Mouse (Mus musculus): Measurements from ENCODE around the gene Hoxa10. TPM values are rescaled to one million over a fixed set of nuclear protein-coding genes. Genes with fewer than 3 reads are reported as not detected.

Gene Hoxa10
- polyA plus RNA-seq, 1 experiment from 2014 or later = 79.4 TPM

DNA sequence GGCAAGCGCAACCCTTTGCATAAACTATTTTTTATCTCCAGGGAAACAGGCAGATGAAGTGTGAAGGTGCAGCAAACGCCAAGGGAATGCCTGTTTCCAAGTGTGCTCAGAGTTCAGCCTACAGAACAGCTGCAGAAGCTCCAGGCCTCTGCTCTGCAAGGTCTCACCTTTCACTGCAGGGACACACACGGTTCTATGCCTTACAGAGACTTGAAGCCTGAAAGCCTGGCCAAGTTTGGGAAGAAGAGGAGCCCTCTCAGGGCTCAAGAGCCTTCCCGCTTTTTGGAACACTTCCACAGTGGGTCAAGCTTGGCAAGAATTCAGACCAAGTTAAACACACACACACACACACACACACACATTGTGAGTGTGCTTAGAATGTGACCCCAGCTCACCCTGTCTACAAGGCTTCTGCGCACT, 51.5 kb downstream of the Hoxa10 start:
- Histone ChIP-seq H3K36me3 (ENCODE audit: control insufficient read depth, insufficient read depth, low read length) (peaks cover 12% of the 10 kb centered on the region; the same call in 1 of the 2 replicates), H3K27ac (ENCODE audit: low read depth, low read length) (no peak overlapping the region), H3K4me1 (ENCODE audit: control insufficient read depth, insufficient read depth, low read length) (peaks cover 77% of the 10 kb centered on the region), H3K9me3 (ENCODE audit: control insufficient read depth, low read length) (no peaks in the 10 kb centered on the region), H3K27me3 (ENCODE audit: control insufficient read depth, insufficient read depth, low read length) (no peaks in the 10 kb centered on the region), H3K4me3 (ENCODE audit: low read depth, low read length) (no peak overlapping the region), H3K4me2 (ENCODE audit: low read depth, low read length) (peak overlapping the region; percentile 98), H3K9ac (replicated peaks; ENCODE audit: low read depth, low read length) (no peak overlapping the region)
- ATAC-seq (ENCODE audit: low read depth) = no peak
- WGBS = 13% methylated on average over 5 of the region's 5 CpGs

DNA sequence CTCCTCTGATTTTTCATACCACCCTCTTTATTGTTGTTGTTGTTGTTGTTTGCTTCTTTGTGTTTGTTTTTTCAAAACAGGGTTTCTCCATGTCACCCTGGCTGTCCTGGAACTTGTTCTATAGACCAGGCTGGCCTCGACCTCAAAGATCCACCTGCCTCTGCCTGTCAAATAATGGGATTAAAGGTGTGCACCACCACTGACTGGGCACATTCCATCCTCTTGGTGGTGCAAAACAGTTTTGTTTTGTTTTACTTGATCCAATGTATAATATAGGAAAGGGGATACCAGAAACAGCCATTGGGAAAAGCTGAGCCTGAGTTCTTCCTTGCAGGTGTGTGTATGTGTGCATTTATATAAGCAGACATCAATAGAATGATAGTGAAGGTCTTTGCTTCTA, 54.2 kb downstream of the Hoxa10 start:
- no peaks in the 10 kb centered on the region for H3K9me3 ChIP-seq (ENCODE audit: control insufficient read depth, low read length)
- peaks cover 16% of the 10 kb centered on the region; the same call in 1 of the 2 replicates for H3K36me3 ChIP-seq (ENCODE audit: control insufficient read depth, insufficient read depth, low read length)
- H3K4me1 ChIP-seq (ENCODE audit: control insufficient read depth, insufficient read depth, low read length) = peaks cover 67% of the 10 kb centered on the region
- no peak overlapping the region for H3K9ac ChIP-seq (replicated peaks; ENCODE audit: low read depth, low read length)
- H3K4me3 ChIP-seq (ENCODE audit: low read depth, low read length) = no peak overlapping the region
- WGBS = 27% methylated on average over 1 of the region's 1 CpGs
- no peak overlapping the region for H3K27ac ChIP-seq (ENCODE audit: low read depth, low read length)
- ATAC-seq (ENCODE audit: low read depth) = no peak
- H3K4me2 ChIP-seq (ENCODE audit: low read depth, low read length) = no peak overlapping the region
- no peaks in the 10 kb centered on the region for H3K27me3 ChIP-seq (ENCODE audit: control insufficient read depth, insufficient read depth, low read length)

DNA sequence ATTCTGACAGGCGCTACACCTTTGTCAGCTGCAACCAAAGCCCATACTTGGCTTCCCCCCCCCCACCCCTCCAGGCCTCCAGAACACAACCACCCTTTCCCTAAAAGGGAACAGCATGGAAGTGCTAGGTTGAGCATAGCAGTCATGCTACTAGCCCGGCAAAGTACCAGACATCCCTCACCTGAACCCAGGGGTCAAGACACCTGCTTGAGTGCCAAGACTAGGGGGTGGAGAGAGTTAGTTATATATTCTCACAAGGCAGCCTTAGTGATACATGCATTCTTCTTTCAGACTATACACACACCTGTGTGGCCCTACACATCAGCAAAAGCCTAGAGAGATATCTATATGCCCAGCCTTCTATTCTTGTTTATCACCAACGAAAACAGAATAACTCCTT, 54.8 kb downstream of the Hoxa10 start:
- Histone ChIP-seq H3K4me2 (ENCODE audit: low read depth, low read length) (no peak overlapping the region), H3K4me1 (ENCODE audit: control insufficient read depth, insufficient read depth, low read length) (peaks cover 63% of the 10 kb centered on the region)
- ATAC-seq (ENCODE audit: low read depth) = no peak

DNA sequence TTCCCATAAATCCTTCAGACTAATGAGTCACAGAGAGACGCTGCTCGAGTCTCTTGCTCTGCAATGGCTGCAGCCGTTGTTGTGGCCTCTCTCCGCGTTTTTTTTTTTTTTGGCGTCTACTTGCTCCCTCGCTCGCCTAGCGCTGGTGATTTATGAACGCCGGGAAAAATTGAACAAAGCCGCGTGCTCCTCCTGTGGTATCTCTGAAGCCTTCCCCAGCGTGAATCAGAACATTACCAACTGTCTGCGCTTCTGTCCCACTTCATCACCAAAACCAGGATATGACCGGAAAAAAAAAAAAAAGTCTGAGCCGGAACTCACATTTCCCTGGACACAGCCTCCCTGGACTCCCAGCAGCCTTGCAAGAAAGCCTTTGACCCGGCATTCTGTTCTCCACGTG, 55.4 kb downstream of the Hoxa10 start:
- H3K9ac ChIP-seq (replicated peaks; ENCODE audit: low read depth, low read length) = no peak overlapping the region; the same call in 1 of the 2 replicates
- no peak overlapping the region for H3K27ac ChIP-seq (ENCODE audit: low read depth, low read length)
- no peaks in the 10 kb centered on the region for H3K9me3 ChIP-seq (ENCODE audit: control insufficient read depth, low read length)
- no peak overlapping the region for H3K4me3 ChIP-seq (ENCODE audit: low read depth, low read length)
- H3K27me3 ChIP-seq (ENCODE audit: control insufficient read depth, insufficient read depth, low read length) = no peaks in the 10 kb centered on the region
- 2% methylated on average over 19 of the region's 19 CpGs for WGBS
- no peak for ATAC-seq (ENCODE audit: low read depth)
- H3K4me1 ChIP-seq (ENCODE audit: control insufficient read depth, insufficient read depth, low read length) = peaks cover 63% of the 10 kb centered on the region
- peak overlapping the region; percentile 27; the same call in 1 of the 2 replicates for H3K4me2 ChIP-seq (ENCODE audit: low read depth, low read length)
- H3K36me3 ChIP-seq (ENCODE audit: control insufficient read depth, insufficient read depth, low read length) = peaks cover 20% of the 10 kb centered on the region; the same call in 1 of the 2 replicates

More for the DNA sequence above, 54.8 kb downstream of the Hoxa10 start:
- Histone ChIP-seq H3K9me3 (ENCODE audit: control insufficient read depth, low read length) (no peaks in the 10 kb centered on the region), H3K27me3 (ENCODE audit: control insufficient read depth, insufficient read depth, low read length) (no peaks in the 10 kb centered on the region), H3K36me3 (ENCODE audit: control insufficient read depth, insufficient read depth, low read length) (peaks cover 20% of the 10 kb centered on the region; the same call in 1 of the 2 replicates), H3K4me3 (ENCODE audit: low read depth, low read length) (no peak overlapping the region), H3K9ac (replicated peaks; ENCODE audit: low read depth, low read length) (no peak overlapping the region), H3K27ac (ENCODE audit: low read depth, low read length) (no peak overlapping the region)
- WGBS = 16% methylated on average over 3 of the region's 3 CpGs

DNA sequence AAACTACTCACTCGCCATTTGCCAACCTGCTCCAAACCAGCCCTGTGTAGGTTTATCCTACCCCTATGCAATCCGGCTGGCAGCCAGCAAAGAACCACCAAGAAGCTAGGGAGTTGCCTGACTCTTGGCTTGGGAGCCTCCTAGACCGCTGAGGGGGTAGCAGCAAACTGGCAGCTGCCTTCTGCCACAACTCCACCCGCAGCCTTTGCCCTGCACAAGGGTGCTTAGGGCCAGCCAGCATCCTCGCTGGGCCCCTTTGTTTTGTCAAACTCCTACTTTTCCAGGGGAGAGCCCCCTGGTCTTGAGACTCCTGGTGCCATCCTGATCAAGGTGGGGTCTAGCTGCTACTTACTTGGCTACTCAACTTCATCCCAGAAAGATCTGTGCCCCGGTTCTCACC, 56.0 kb downstream of the Hoxa10 start:
- Histone ChIP-seq H3K4me2 (ENCODE audit: low read depth, low read length) (peak overlapping the region; percentile 27; the same call in 1 of the 2 replicates), H3K9ac (replicated peaks; ENCODE audit: low read depth, low read length) (0 out of 2 replicates have a peak overlapping the region, but pooled peaks have one; percentile 11), H3K27me3 (ENCODE audit: control insufficient read depth, insufficient read depth, low read length) (no peaks in the 10 kb centered on the region), H3K4me1 (ENCODE audit: control insufficient read depth, insufficient read depth, low read length) (peaks cover 63% of the 10 kb centered on the region), H3K27ac (ENCODE audit: low read depth, low read length) (0 out of 2 replicates have a peak overlapping the region, but pooled peaks have one; percentile 22), H3K9me3 (ENCODE audit: control insufficient read depth, low read length) (no peaks in the 10 kb centered on the region), H3K4me3 (ENCODE audit: low read depth, low read length) (no peak overlapping the region), H3K36me3 (ENCODE audit: control insufficient read depth, insufficient read depth, low read length) (peaks cover 16% of the 10 kb centered on the region; the same call in 1 of the 2 replicates)
- WGBS = 9% methylated on average over 6 of the region's 6 CpGs
- no peak for ATAC-seq (ENCODE audit: low read depth)

DNA sequence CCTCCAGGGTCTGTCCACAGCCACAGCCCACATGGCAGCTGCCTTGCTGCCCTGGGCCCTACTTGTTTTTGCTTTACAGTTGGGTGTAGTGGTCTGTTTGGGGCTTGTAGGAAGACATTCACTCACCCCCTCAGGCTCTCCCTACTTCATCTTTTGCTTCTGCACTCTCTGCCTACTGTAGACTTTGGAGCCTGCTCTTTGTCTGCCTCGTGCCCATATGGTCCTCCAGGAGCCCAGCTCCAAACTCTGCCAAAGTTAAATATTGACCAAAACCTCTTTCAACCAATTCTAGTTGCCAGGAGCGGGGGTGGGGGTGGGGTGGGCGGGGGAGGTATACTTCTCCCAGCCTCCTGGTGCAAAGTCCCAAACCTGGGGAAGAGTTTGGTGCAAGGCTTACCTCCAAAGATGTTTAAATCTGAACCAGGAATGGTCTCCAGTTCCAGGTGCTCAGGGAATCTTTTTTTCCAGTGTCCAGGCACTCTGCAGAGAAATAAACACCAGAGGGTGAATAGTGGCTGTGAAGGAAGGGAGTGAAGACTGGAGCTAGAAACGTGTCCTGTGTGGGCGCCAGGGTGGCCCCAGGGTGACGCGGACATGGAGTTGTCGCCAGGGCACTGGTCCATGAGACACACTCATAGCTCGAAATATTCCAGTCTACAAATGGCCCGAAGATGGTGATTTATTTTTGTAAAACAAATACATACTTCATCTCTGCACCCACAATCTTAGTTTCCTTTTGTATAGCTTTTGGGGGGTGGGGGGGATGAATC, 57.2 kb downstream of the Hoxa10 start:
- Histone ChIP-seq H3K4me3 (ENCODE audit: low read depth, low read length) (no peak overlapping the region), H3K27me3 (ENCODE audit: control insufficient read depth, insufficient read depth, low read length) (no peaks in the 10 kb centered on the region), H3K9me3 (ENCODE audit: control insufficient read depth, low read length) (no peaks in the 10 kb centered on the region), H3K36me3 (ENCODE audit: control insufficient read depth, insufficient read depth, low read length) (peaks cover 8% of the 10 kb centered on the region; the same call in 1 of the 2 replicates), H3K4me2 (ENCODE audit: low read depth, low read length) (no peak overlapping the region), H3K9ac (replicated peaks; ENCODE audit: low read depth, low read length) (no peak overlapping the region), H3K4me1 (ENCODE audit: control insufficient read depth, insufficient read depth, low read length) (peaks cover 64% of the 10 kb centered on the region), H3K27ac (ENCODE audit: low read depth, low read length) (peak overlapping the region; percentile 44)
- WGBS = 15% methylated on average over 10 of the region's 10 CpGs
- no peak for ATAC-seq (ENCODE audit: low read depth)

DNA sequence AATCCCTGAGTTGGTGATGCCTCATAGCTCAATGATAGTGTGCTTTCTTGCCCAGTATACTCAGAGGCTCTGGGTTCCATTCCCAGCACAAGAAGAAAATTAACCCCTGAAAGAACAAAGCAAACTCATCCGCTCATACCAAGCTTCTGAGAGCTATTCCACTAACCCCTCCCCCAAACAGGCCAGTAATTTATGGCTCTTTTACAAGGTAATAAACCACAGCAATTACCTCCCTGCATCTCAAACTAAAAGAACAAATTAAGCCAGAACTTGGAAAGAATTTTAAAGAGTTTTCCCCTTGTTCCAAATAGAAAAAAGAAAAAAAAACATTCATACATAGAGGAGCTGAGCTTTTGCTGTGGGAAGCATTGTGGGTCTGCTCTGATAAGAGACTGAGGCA, 57.9 kb downstream of the Hoxa10 start:
- Histone ChIP-seq H3K27ac (ENCODE audit: low read depth, low read length) (peak overlapping the region; percentile 44; the same call in 1 of the 2 replicates), H3K4me2 (ENCODE audit: low read depth, low read length) (no peak overlapping the region)

DNA sequence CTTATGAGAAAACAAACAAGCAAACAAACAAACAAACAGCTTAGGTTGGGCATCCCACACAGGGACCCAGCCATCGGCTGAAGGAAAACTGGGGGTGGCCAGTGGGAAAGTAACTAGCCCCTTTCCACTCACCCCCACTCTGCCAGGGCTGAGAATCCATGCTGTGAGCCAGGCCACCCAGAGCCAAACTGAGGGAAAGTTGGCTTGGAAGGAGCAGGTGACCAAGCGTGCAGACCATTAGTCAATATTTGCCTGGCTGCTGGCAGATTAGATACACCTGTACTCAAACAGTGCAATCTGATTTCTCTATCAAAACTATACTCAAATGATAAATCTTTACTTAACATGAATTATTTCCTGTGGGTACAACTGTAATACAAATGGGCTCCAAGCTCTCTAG, 58.6 kb downstream of the Hoxa10 start:
- Histone ChIP-seq H3K4me3 (ENCODE audit: low read depth, low read length) (no peak overlapping the region), H3K4me1 (ENCODE audit: control insufficient read depth, insufficient read depth, low read length) (peaks cover 68% of the 10 kb centered on the region), H3K27ac (ENCODE audit: low read depth, low read length) (no peak overlapping the region), H3K27me3 (ENCODE audit: control insufficient read depth, insufficient read depth, low read length) (no peaks in the 10 kb centered on the region), H3K9me3 (ENCODE audit: control insufficient read depth, low read length) (no peaks in the 10 kb centered on the region), H3K4me2 (ENCODE audit: low read depth, low read length) (no peak overlapping the region), H3K9ac (replicated peaks; ENCODE audit: low read depth, low read length) (no peak overlapping the region), H3K36me3 (ENCODE audit: control insufficient read depth, insufficient read depth, low read length) (peaks cover 8% of the 10 kb centered on the region; the same call in 1 of the 2 replicates)
- 36% methylated on average over 2 of the region's 2 CpGs for WGBS
- ATAC-seq (ENCODE audit: low read depth) = no peak

More for the DNA sequence above, 57.9 kb downstream of the Hoxa10 start:
- Histone ChIP-seq H3K27me3 (ENCODE audit: control insufficient read depth, insufficient read depth, low read length) (no peaks in the 10 kb centered on the region), H3K9me3 (ENCODE audit: control insufficient read depth, low read length) (no peaks in the 10 kb centered on the region), H3K36me3 (ENCODE audit: control insufficient read depth, insufficient read depth, low read length) (peaks cover 8% of the 10 kb centered on the region; the same call in 1 of the 2 replicates), H3K4me3 (ENCODE audit: low read depth, low read length) (no peak overlapping the region), H3K4me1 (ENCODE audit: control insufficient read depth, insufficient read depth, low read length) (peaks cover 64% of the 10 kb centered on the region), H3K9ac (replicated peaks; ENCODE audit: low read depth, low read length) (no peak overlapping the region)
- ATAC-seq (ENCODE audit: low read depth) = no peak
- 19% methylated on average over 1 of the region's 1 CpGs for WGBS
